Mouse (Mus musculus) thymus, adult 2 months (tissue): ENCODE data around the gene Runx2.

Source experiments
- CTCF ChIP-seq: fragments of 200-500 bp; IDR thresholded peaks from 2 replicates; pipeline ENCODE4 v1.5.1; 2012; ENCODE audit warnings: mild to moderate bottlenecking, control low read depth, low read length, moderate library complexity, borderline replicate concordance; ENCODE audit not compliant: control insufficient read depth, poor library complexity, insufficient read depth; ENCODE audit errors: extremely low read depth
- POLR2A ChIP-seq: fragments of 200-500 bp; IDR thresholded peaks from 2 replicates; pipeline ENCODE4 v1.6.1; 2012; ENCODE audit warnings: mild to moderate bottlenecking, low read length, control low read depth, moderate library complexity; ENCODE audit not compliant: control insufficient read depth, poor library complexity, insufficient read depth; ENCODE audit errors: extremely low read depth

DNA sequence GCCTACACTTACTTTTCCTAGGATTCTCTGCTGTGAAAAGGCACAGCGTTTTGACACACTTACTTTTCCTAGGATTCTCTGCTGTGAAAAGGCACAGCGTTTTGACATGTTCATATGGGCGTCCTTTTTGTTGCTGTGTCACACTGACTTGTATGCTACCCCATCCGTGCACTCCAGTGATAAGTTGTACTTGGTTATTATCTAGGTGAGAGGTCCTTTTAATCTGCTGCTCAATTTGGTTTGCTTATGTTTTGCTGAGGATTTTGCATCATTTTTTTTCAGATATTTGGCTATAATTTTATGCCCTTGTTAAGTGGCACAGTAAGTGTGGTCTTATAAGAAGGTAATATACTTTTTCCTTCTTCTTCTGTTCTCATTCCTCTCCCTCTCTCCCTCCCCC, 13.4 kb upstream of the Runx2 start:
- no peak for TF ChIP-seq CTCF
- TF ChIP-seq POLR2A, result no peak
